Mouse (Mus musculus) liver, adult 2 months (tissue): Measurements from ENCODE around the gene Col26a1.

Experiments used
- CTCF ChIP-seq: fragments of 200-500 bp; IDR thresholded peaks from 2 replicates; pipeline ENCODE4 v1.5.1; 2011; ENCODE audit warnings: low read depth, low read length, control low read depth
- POLR2A ChIP-seq: fragments of 200-500 bp; IDR thresholded peaks from 2 replicates; pipeline ENCODE4 v1.6.1; 2011; ENCODE audit warnings: low read length, control low read depth; ENCODE audit not compliant: insufficient read depth; ENCODE audit errors: extremely low read depth

GRCm38 (mm10) chr5:136775548-136775947 lies 107.5 kb downstream of the Col26a1 start:
- TF ChIP-seq CTCF (no peak), POLR2A (no peak)
